Comparison of ENCODE assay signal across 32 mouse cellular contexts in genomic region chr6:88278141-88278540, GRCm38 (mm10). TPM values are rescaled to one million over a fixed set of nuclear protein-coding genes. Genes with fewer than 3 reads are reported as not detected.
"Had no signal": no experiment of that assay in that cellular context is flagged by ENCODE, and none has a peak within 500 bp of the region (broad histone marks: within the 10 kb centered on the region; RNA-seq: fewer than 3 reads in every experiment).

No protein-coding gene starts in this region.

- H3K27me3 ChIP-seq: liver, embryonic 13.5 days; midbrain, embryonic 13.5 days; neural tube, embryonic 13.5 days had no signal

- H3K27ac ChIP-seq: kidney, postnatal 0 days; left cerebral cortex, adult 2 months; liver, embryonic 13.5 days; macrophage; midbrain, embryonic 13.5 days; neural tube, embryonic 13.5 days had no signal

- H3K9ac ChIP-seq: liver, embryonic 13.5 days; midbrain, embryonic 13.5 days; neural tube, embryonic 13.5 days had no signal

- H3K4me2 ChIP-seq: liver, embryonic 13.5 days; midbrain, embryonic 13.5 days; neural tube, embryonic 13.5 days had no signal

- ATAC-seq: midbrain, embryonic 13.5 days; midbrain, embryonic 16.5 days had no signal

- DNase-seq: kidney, postnatal 25 days; layer of hippocampus, postnatal 36 days; liver, embryonic 13.5 days; lung, adult 2 months; lung, postnatal 14 days; retina, postnatal 1 day; right cerebral cortex, postnatal 25 days; spleen, adult 18-20 months; thymus, adult 2 months; thymus, postnatal 14 days; thymus, postnatal 4 days had no signal

- H3K9me3 ChIP-seq: liver, embryonic 13.5 days; midbrain, embryonic 13.5 days; neural tube, embryonic 13.5 days had no signal

- H3K4me1 ChIP-seq: liver, embryonic 13.5 days; midbrain, embryonic 13.5 days; neural tube, embryonic 13.5 days had no signal

- H3K4me3 ChIP-seq: left cerebral cortex, adult 2 months; liver, embryonic 13.5 days; midbrain, embryonic 13.5 days; myocyte; neural tube, embryonic 13.5 days had no signal

RNA-seq across cellular contexts. Expression of gene Dnajb8, which starts 56.1 kb away (rescaled TPM):
- total RNA-seq: layer of hippocampus, adult 8-10 months; layer of hippocampus, postnatal 10 days; layer of hippocampus, postnatal 36 days; left cerebral cortex, adult 2 months; left cerebral cortex, postnatal 10 days; left cerebral cortex, postnatal 36 days; liver, adult 2 months; megakaryocyte, adult 5-6 weeks; neutrophil, adult 5-6 weeks had no signal
- polyA plus RNA-seq: kidney, embryonic 14.5 days; kidney, postnatal 0 days; large intestine, adult 2 months; limb, embryonic 11.5 days; limb, embryonic 14.5 days; liver, adult 2 months; liver, embryonic 13.5 days; liver, embryonic 16.5 days; lung, adult 2 months; lung, embryonic 16.5 days; macrophage; midbrain, embryonic 13.5 days; midbrain, embryonic 16.5 days; myocyte; neural tube, embryonic 13.5 days; stomach, embryonic 16.5 days; thymus, adult 2 months had no signal
